Mouse (Mus musculus) sigmoid colon, adult 10 weeks (tissue): ENCODE measurements around the gene Itpripl2. TPM values are rescaled to one million over a fixed set of nuclear protein-coding genes. Genes with fewer than 3 reads are reported as not detected.

Experiments used
- polyA plus RNA-seq: library from polyadenylated mRNA; stranded (reverse); fragments of 350-450 nt; fragmentation: Illumina TruSeq; extraction: RNeasy Lipid Tissue Mini Kit (QIAGEN cat#74804); gene quantifications from one replicate; pipeline ENCODE4 v1.2.3, GENCODE M21; 2014; ENCODE audit warnings: low read depth, low replicate concordance

Itpripl2 gene
- polyA plus RNA-seq: 25.7 TPM

GRCm38 (mm10) chr7:118491431-118492147 lies at the start of gene Itpripl2:
TSS of gene Itpripl2 (minus strand) at chr7:118491975.

GRCm38 (mm10) chr7:118533178-118533578 lies 41.4 kb upstream of the Itpripl2 start, which contains the start of gene Coq7:
TSS of gene Coq7 (minus strand) at chr7:118533356.

DNA sequence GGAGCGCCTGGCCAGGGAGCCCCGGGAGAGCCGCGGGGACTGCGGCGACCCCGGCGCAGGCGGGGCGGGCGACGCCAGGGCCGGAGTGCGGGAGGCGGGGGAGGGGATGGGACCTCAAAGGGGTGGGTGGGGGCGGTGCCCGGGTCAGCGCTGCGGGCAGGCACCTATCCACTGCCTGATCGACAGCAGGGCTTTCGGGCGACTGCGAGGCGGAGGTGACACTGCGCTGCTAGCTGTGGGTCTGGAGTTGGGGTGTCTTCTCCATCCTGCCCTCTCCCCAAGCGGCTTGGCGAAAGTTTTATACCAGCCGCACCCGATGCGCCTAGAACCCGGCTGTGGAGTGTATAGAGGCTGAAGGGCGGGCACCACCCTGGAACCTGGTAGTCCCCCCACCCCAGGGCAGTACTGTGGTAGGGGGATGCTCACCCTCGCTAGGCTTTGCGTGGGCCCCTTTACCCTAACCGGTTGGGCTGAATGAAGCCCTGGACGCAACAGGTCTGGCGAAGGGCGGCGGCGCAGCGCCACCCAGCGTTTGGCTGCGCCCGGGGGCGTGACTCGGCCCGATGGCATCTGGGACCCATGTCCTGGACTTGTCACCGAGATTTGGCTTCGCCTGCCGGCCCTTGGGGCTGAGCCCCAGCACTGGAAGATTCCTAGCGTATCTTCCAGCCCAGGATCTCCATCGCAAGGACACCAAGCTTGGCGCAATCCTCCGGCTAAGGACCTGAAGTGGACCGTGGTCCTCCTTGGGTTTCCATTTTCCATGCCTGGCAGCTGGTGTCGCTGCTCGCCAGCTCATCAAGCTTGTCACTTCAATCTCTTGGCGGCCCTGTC lies 43.4 kb downstream of the Itpripl2 start, which contains the start of gene Syt17:
Gene Syt17 (minus strand): TSS at position 89 of the 834 bp plus-strand sequence.

Other genes starting within 250 kb of the Itpripl2 start
- gene Smg1, start 248.3 kb downstream of the Itpripl2 start, polyA plus RNA-seq: 107 TPM
- gene Syt17, start 43.8 kb downstream of the Itpripl2 start, polyA plus RNA-seq: 1.5 TPM
- 7.7 TPM for gene Coq7, start 41.4 kb upstream of the Itpripl2 start, polyA plus RNA-seq
- gene Tmc7, start 92.8 kb upstream of the Itpripl2 start, polyA plus RNA-seq: 9.8 TPM
- gene Tmc5, start 105.3 kb upstream of the Itpripl2 start, polyA plus RNA-seq: 82.5 TPM
- gene Gde1, start 213.8 kb upstream of the Itpripl2 start, polyA plus RNA-seq: 144 TPM
- gene Ccp110, start 220.6 kb upstream of the Itpripl2 start, polyA plus RNA-seq: 16.8 TPM
- gene Vps35l, start 248.3 kb upstream of the Itpripl2 start, polyA plus RNA-seq: 8.1 TPM